9 mouse cellular contexts compared by ENCODE assay signal in genomic region chr9:95581758-95582515, GRCm38 (mm10). TPM values are rescaled to one million over a fixed set of nuclear protein-coding genes. Genes with fewer than 3 reads are reported as not detected.
DNase-seq lines count a peak whose midpoint lies in the region; ATAC-seq lines count a peak whose summit lies in the region.
"Had no signal": no experiment of that assay in that cellular context is flagged by ENCODE, and none has a peak within 500 bp of the region (broad histone marks: within the 10 kb centered on the region; RNA-seq: fewer than 3 reads in every experiment).

No protein-coding gene starts in this region.

- H3K9me3 ChIP-seq in heart, embryonic 11.5 days (replicated peaks; ENCODE audit: control insufficient read depth, low read length) = no peaks in the 10 kb centered on the region
- no peaks in the 10 kb centered on the region for H3K9me3 ChIP-seq in midbrain, embryonic 10.5 days (replicated peaks)

- intact Hi-C loops in heart, postnatal 14 days (cut with DNase I) = no loop called here
- intact Hi-C loops in heart, postnatal 10 days (cut with DNase I) = no loop called here

- ATAC-seq in heart, embryonic 11.5 days (replicated peaks; ENCODE audit: insufficient number of reproducible peaks, low FRiP score, low TSS enrichment) = no peak

- no peak for DNase-seq in heart, postnatal 14 days
- peak; percentile 17 for DNase-seq in ZHBTc4 (ENCODE audit: low read depth, low spot score)
- peak; percentile 31 to 41 for DNase-seq in heart, postnatal 10 days
- peak; percentile 30 for DNase-seq in midbrain, embryonic 10.5 days (ENCODE audit: low spot score)
- DNase-seq in spleen, postnatal 4 days (ENCODE audit: low spot score in 2 of 2) = no peak
- DNase-seq in cerebellum, adult 18-20 months = no peak
- DNase-seq in gastrocnemius, postnatal 25 days = no peak

- no peaks in the 10 kb centered on the region for H3K36me3 ChIP-seq in heart, embryonic 11.5 days (ENCODE audit: control insufficient read depth, insufficient read depth, low read length)
- no peaks in the 10 kb centered on the region for H3K36me3 ChIP-seq in midbrain, embryonic 10.5 days

- H3K4me3 ChIP-seq in heart, embryonic 11.5 days (ENCODE audit: low read depth, low read length) = peak overlapping the region; percentile 44
- H3K4me3 ChIP-seq in midbrain, embryonic 10.5 days = peak overlapping the region; percentile 50

- H3K27ac ChIP-seq in heart, embryonic 11.5 days (ENCODE audit: low read depth, low read length) = no peak overlapping the region
- H3K27ac ChIP-seq in midbrain, embryonic 10.5 days (replicated peaks) = no peak overlapping the region; the same call in 1 of the 2 replicates

- peak overlapping the region; percentile 56; the same call in 1 of the 2 replicates for H3K9ac ChIP-seq in heart, embryonic 11.5 days (ENCODE audit: low read depth, low read length)

- no peaks in the 10 kb centered on the region for H3K4me1 ChIP-seq in heart, embryonic 11.5 days (ENCODE audit: control insufficient read depth, insufficient read depth, low read length)
- H3K4me1 ChIP-seq in midbrain, embryonic 10.5 days = peaks cover 16% of the 10 kb centered on the region

- H3K27me3 ChIP-seq in heart, embryonic 11.5 days (ENCODE audit: control insufficient read depth, insufficient read depth, low read length) = peaks cover 4% of the 10 kb centered on the region; the same call in 1 of the 2 replicates
- H3K27me3 ChIP-seq in midbrain, embryonic 10.5 days (ENCODE audit: low read depth, poor library complexity, severe bottlenecking) = peaks cover 42% of the 10 kb centered on the region

- H3K4me2 ChIP-seq in heart, embryonic 11.5 days = peak overlapping the region; percentile 77

- 8% methylated on average over 20 of the region's 20 CpGs for WGBS in heart, embryonic 11.5 days (ENCODE audit: insufficient replicate concordance)
- WGBS in midbrain, embryonic 10.5 days = 12% methylated on average over 20 of the region's 20 CpGs

RNA-seq across cellular contexts. Expression of gene Paqr9, which starts 22.5 kb away (rescaled TPM):
- 0.70 and 0.86 TPM in 2 replicates for polyA plus RNA-seq in heart, embryonic 11.5 days (2014; fragmentation: Nextera tagmentation; extraction: Ambion mirVana)
- 10 to 100 TPM; 48.8 to 50.6 TPM for total RNA-seq in heart, postnatal 14 days (2021)
- total RNA-seq in heart, postnatal 10 days (2021) = 10 to 100 TPM; 45.9 to 56.3 TPM
- polyA plus RNA-seq in midbrain, embryonic 10.5 days (2016; fragmentation: Nextera tagmentation; extraction: Ambion mirVana) = 0.17 and 0.19 TPM in 2 replicates
- 1 to 10 TPM; 4.8 to 5.0 TPM for total RNA-seq in gastrocnemius, postnatal 25 days (2021)

RNA-seq across cellular contexts. Expression of gene Pcolce2, which starts 55.5 kb away (rescaled TPM):
- 1.8 and 1.9 TPM in 2 replicates for polyA plus RNA-seq in heart, embryonic 11.5 days (2014; fragmentation: Nextera tagmentation; extraction: Ambion mirVana)
- 10 to 100 TPM; 24.3 to 25.1 TPM for total RNA-seq in heart, postnatal 14 days (2021)
- 10 to 100 TPM; 27.3 to 29.3 TPM for total RNA-seq in heart, postnatal 10 days (2021)
- polyA plus RNA-seq in midbrain, embryonic 10.5 days (2016; fragmentation: Nextera tagmentation; extraction: Ambion mirVana) = 2.9 and 3.2 TPM in 2 replicates
- total RNA-seq in gastrocnemius, postnatal 25 days (2021) = 10 to 100 TPM in 1 of 2 experiments, 1 to 10 TPM in 1; 3.4 to 10.3 TPM
- total RNA-seq: neutrophil, adult 5-6 weeks had no signal

Comparison
In these comparisons a context has a peak if more than half of its experiments do, and no peak if none do; other contexts are left out.
1. DNase-seq: peak in ZHBTc4 (single experiment), heart, postnatal 10 days (2 of 2) and midbrain, embryonic 10.5 days (single experiment); none in heart, postnatal 14 days (0 of 2), spleen, postnatal 4 days (0 of 2), cerebellum, adult 18-20 months (0 of 2) and gastrocnemius, postnatal 25 days (single experiment).
2. RNA of gene Paqr9, which starts 22.5 kb away (total RNA-seq): 45.9 to 56.3 TPM in heart, postnatal 10 days and 48.8 to 50.6 TPM in heart, postnatal 14 days; 4.8 to 5.0 TPM in gastrocnemius, postnatal 25 days; every median in the first group is over 4 times any median in the second.